Mouse (Mus musculus): ENCODE measurements around the gene Ppp1r9a. TPM values are rescaled to one million over a fixed set of nuclear protein-coding genes. Genes with fewer than 3 reads are reported as not detected.

Ppp1r9a gene
- total and polyA plus RNA-seq, 3 experiments, result 1.0 TPM; not detected in 2

DNA sequence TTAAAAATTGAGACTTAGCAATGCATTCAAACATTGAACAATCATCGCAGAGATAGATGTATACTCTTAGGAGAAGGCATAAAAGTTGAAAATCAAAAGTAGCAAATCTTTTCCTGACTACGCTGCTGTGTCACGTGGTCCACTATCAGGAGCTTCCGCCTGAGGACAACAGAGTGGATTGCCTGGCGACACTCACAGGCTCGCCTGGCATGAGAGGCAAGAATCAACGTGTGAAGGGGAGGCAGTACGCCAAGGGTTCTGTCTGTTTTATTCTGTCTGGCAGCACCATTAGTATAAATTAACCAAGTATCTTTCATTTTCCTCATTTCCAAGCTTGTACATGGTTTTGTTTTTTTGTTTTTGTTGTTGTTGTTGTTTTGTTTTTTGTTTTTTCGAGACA, 68.5 kb downstream of the Ppp1r9a start:
- DNase-seq (ENCODE audit: extremely low read depth), result no peak
- TF ChIP-seq MAZ (IDR thresholded peaks at IDR 0.05; ENCODE audit: low read depth, low read length) (no peak), POLR2A (IDR thresholded peaks at IDR 0.05; ENCODE audit: low read depth, low read length) (no peak), PAX5 (IDR thresholded peaks at IDR 0.05; ENCODE audit: low read length) (no peak), MEF2A (IDR thresholded peaks at IDR 0.05; ENCODE audit: borderline replicate concordance, low read depth, low read length) (no peak), RAD21 (IDR thresholded peaks at IDR 0.05; ENCODE audit: low read depth, low read length) (no peak), NRF1 (IDR thresholded peaks at IDR 0.05; ENCODE audit: low read depth, low read length) (no peak), ZKSCAN1 (IDR thresholded peaks at IDR 0.05; ENCODE audit: borderline replicate concordance, low read depth, low read length) (no peak), ZC3H11A (IDR thresholded peaks at IDR 0.05; ENCODE audit: low read depth, low read length) (no peak), HCFC1 (IDR thresholded peaks at IDR 0.05; ENCODE audit: low read depth, low read length) (no peak), JUN (IDR thresholded peaks at IDR 0.05; ENCODE audit: insufficient read depth, low read depth, low read length) (no peak), ZMIZ1 (IDR thresholded peaks at IDR 0.05; ENCODE audit: low read depth, low read length) (no peak), BHLHE40 (IDR thresholded peaks at IDR 0.05; ENCODE audit: low read depth, low read length) (no peak), IRF4 (IDR thresholded peaks at IDR 0.05; ENCODE audit: low read depth, low read length) (no peak), SIN3A (IDR thresholded peaks at IDR 0.05; ENCODE audit: low read length) (no peak)
- Histone ChIP-seq H3K4me3 (replicated peaks in 1 of 3; ENCODE audit: low read depth in 2 of 3, low read length in 2 of 3, poor library complexity in 1 of 3) (no peak overlapping the region), H3K79me2 (replicated peaks; ENCODE audit: control insufficient read depth, extremely low read depth, insufficient read depth, poor library complexity, severe bottlenecking) (no peaks in the 10 kb centered on the region), H3K27ac (ENCODE audit: insufficient read depth, low read depth) (no peak overlapping the region), H3K27me3 (replicated peaks) (no peaks in the 10 kb centered on the region), H3K4me2 (ENCODE audit: insufficient read depth, low read depth, poor library complexity, severe bottlenecking) (no peak overlapping the region), H3K9me3 (replicated peaks; ENCODE audit: low read length) (no peaks in the 10 kb centered on the region), H3K9ac (ENCODE audit: insufficient read depth, low read depth) (no peak overlapping the region), H3K36me3 (replicated peaks in 1 of 2; ENCODE audit: control insufficient read depth in 1 of 2, insufficient read depth in 1 of 2, low read length in 1 of 2) (no peaks in the 10 kb centered on the region), H3K4me1 (ENCODE audit: control insufficient read depth in 1 of 2, insufficient read depth in 2 of 2) (peaks cover 0 to 10% of the 10 kb centered on the region in 2 experiments; a peak in 2 of 4 replicates)
- dilution Hi-C loops (cut with MboI; ENCODE audit: extremely low pct_ligation_motif_present, extremely low pct_unique_long_range_greater_than_20kb, low sequenced_read_pairs) (no loop called here), in situ Hi-C loops (cut with MboI; ENCODE audit: low pct_ligation_motif_present, low pct_unique_long_range_greater_than_20kb, low sequenced_read_pairs) (no loop called here)

DNA sequence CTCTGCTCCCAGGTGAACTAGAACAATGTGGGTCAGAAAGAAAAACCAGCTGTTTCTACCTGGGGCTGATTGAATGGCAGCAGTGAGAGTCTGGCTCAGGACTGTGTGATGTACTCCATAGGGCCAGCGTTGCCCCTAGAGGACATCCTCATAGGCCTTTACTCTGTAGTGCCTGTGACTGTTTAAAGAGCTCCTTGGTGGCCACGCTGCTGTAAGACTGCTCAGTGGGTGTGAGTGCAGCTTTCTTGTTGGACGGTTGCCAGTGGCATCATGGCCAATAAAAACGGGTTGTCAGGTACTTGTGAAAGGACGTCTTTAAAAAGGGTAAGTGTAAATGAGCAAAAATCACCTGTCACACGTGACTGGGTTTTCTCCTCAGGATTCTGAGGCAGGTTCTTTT, 70.1 kb downstream of the Ppp1r9a start:
- H3K4me3 ChIP-seq (replicated peaks in 1 of 3; ENCODE audit: low read depth in 2 of 3, low read length in 2 of 3, poor library complexity in 1 of 3), result no peak overlapping the region
- TF ChIP-seq JUN (IDR thresholded peaks at IDR 0.05; ENCODE audit: insufficient read depth, low read depth, low read length) (no peak), POLR2A (IDR thresholded peaks at IDR 0.05; ENCODE audit: low read depth, low read length) (no peak), BHLHE40 (IDR thresholded peaks at IDR 0.05; ENCODE audit: low read depth, low read length) (no peak), POLR2AphosphoS2 (IDR thresholded peaks at IDR 0.05; ENCODE audit: low read depth, low read length) (no peak), ZKSCAN1 (IDR thresholded peaks at IDR 0.05; ENCODE audit: borderline replicate concordance, low read depth, low read length) (no peak), MXI1 (IDR thresholded peaks at IDR 0.05; ENCODE audit: low read depth, low read length) (no peak), EP300 (IDR thresholded peaks at IDR 0.05; ENCODE audit: low read length) (no peak), CTCF (conservative IDR thresholded peaks at IDR 0.05 in 1 of 2, IDR thresholded peaks at IDR 0.05 in 1 of 2; ENCODE audit: low read depth in 2 of 2, low read length in 2 of 2) (no peak), USF1 (IDR thresholded peaks at IDR 0.05; ENCODE audit: low read depth, low read length) (no peak), MYC (IDR thresholded peaks at IDR 0.05; ENCODE audit: low read depth, low read length) (no peak)
- H3K27ac ChIP-seq (ENCODE audit: insufficient read depth, low read depth), result no peak overlapping the region
- no peaks in the 10 kb centered on the region for H3K36me3 ChIP-seq (replicated peaks in 1 of 2; ENCODE audit: control insufficient read depth in 1 of 2, insufficient read depth in 1 of 2, low read length in 1 of 2)
- H3K9ac ChIP-seq (ENCODE audit: insufficient read depth, low read depth), result no peak overlapping the region
- H3K4me1 ChIP-seq (ENCODE audit: control insufficient read depth in 1 of 2, insufficient read depth in 2 of 2), result peaks cover 0 to 10% of the 10 kb centered on the region in 2 experiments; a peak in 2 of 4 replicates
- no peaks in the 10 kb centered on the region for H3K9me3 ChIP-seq (replicated peaks; ENCODE audit: low read length)
- DNase-seq (ENCODE audit: extremely low read depth), result peak; percentile 3
- no peaks in the 10 kb centered on the region for H3K79me2 ChIP-seq (replicated peaks; ENCODE audit: control insufficient read depth, extremely low read depth, insufficient read depth, poor library complexity, severe bottlenecking)
- no peaks in the 10 kb centered on the region for H3K27me3 ChIP-seq (replicated peaks)
- H3K4me2 ChIP-seq (ENCODE audit: insufficient read depth, low read depth, poor library complexity, severe bottlenecking), result no peak overlapping the region
- dilution Hi-C loops (cut with MboI; ENCODE audit: extremely low pct_ligation_motif_present, extremely low pct_unique_long_range_greater_than_20kb, low sequenced_read_pairs), result no loop called here
- in situ Hi-C loops (cut with MboI; ENCODE audit: low pct_ligation_motif_present, low pct_unique_long_range_greater_than_20kb, low sequenced_read_pairs), result no loop called here

All from CH12.LX (cell line).